Mouse (Mus musculus): ENCODE results near the gene Grin2a. TPM values are rescaled to one million over a fixed set of nuclear protein-coding genes. Genes with fewer than 3 reads are reported as not detected.

The Grin2a gene
- polyA plus RNA-seq, 1 experiment from 2014 or later = 0.06 TPM

- Histone ChIP-seq H3K4me3 (ENCODE audit: low read length) (no peak overlapping the region), H3K27ac (ENCODE audit: low read length) (no peak overlapping the region), H3K9me3 (ENCODE audit: low read length) (no peaks in the 10 kb centered on the region), H3K4me1 (ENCODE audit: insufficient read depth, low read length) (no peaks in the 10 kb centered on the region), H3K27me3 (ENCODE audit: insufficient read depth, low read length) (no peaks in the 10 kb centered on the region), H3K36me3 (ENCODE audit: insufficient read depth, low read length) (no peaks in the 10 kb centered on the region), H3K9ac (replicated peaks; ENCODE audit: low read length) (no peak overlapping the region), H3K4me2 (replicated peaks; ENCODE audit: low read depth, low read length) (no peak overlapping the region)
- WGBS = 84% methylated on average over 5 of the region's 5 CpGs
- ATAC-seq (ENCODE audit: low FRiP score, low TSS enrichment) = no peak
Measured at GRCm38 (mm10) chr16:9527214-9527613, 468.1 kb downstream of the Grin2a start.

GRCm38 (mm10) chr16:9523314-9523713, 472.0 kb downstream of the Grin2a start:
- H3K27ac ChIP-seq (ENCODE audit: low read length) = no peak overlapping the region
- H3K4me2 ChIP-seq (replicated peaks; ENCODE audit: low read depth, low read length) = no peak overlapping the region
- H3K27me3 ChIP-seq (ENCODE audit: insufficient read depth, low read length) = no peaks in the 10 kb centered on the region
- H3K4me1 ChIP-seq (ENCODE audit: insufficient read depth, low read length) = no peaks in the 10 kb centered on the region
- no peaks in the 10 kb centered on the region for H3K36me3 ChIP-seq (ENCODE audit: insufficient read depth, low read length)
- H3K4me3 ChIP-seq (ENCODE audit: low read length) = no peak overlapping the region
- no peak overlapping the region for H3K9ac ChIP-seq (replicated peaks; ENCODE audit: low read length)
- ATAC-seq (ENCODE audit: low FRiP score, low TSS enrichment) = no peak
- H3K9me3 ChIP-seq (ENCODE audit: low read length) = peaks cover 3% of the 10 kb centered on the region; the same call in 1 of the 2 replicates

Other genes starting within 250 kb of the Grin2a start
- gene Rpl39l, start 174.7 kb upstream of the Grin2a start, polyA plus RNA-seq (2015; fragmentation: Nextera tagmentation; extraction: Ambion mirVana) = not detected in 2 replicates
- 1.3 and 1.4 TPM in 2 replicates for gene Atf7ip2, start 197.2 kb upstream of the Grin2a start, polyA plus RNA-seq (2015; fragmentation: Nextera tagmentation; extraction: Ambion mirVana)